In genomic region chr7:121247845-121248244, GRCm38 (mm10) we compare ENCODE assay signal across 24 mouse cellular contexts.
A peak's percentile ranks its signal among the peaks of the same experiment; 100 is the strongest.
DNase-seq lines count a peak whose midpoint lies in the region; ATAC-seq lines count a peak whose summit lies in the region.
"Had no signal": no experiment of that assay in that cellular context is flagged by ENCODE, and none has a peak within 500 bp of the region (broad histone marks: within the 10 kb centered on the region; RNA-seq: fewer than 3 reads in every experiment).

No protein-coding gene starts in this region.

- H3K27me3 ChIP-seq in midbrain, embryonic 14.5 days (ENCODE audit: control insufficient read depth, insufficient read depth, low read length) = no peaks in the 10 kb centered on the region
- H3K27me3 ChIP-seq in midbrain, embryonic 10.5 days (ENCODE audit: low read depth, poor library complexity, severe bottlenecking) = no peaks in the 10 kb centered on the region
- no peaks in the 10 kb centered on the region for H3K27me3 ChIP-seq in neural tube, embryonic 13.5 days
- no peaks in the 10 kb centered on the region for H3K27me3 ChIP-seq in neural tube, embryonic 15.5 days (replicated peaks)
- H3K27me3 ChIP-seq: embryonic facial prominence, embryonic 13.5 days; embryonic facial prominence, embryonic 15.5 days; forebrain, embryonic 13.5 days; forebrain, embryonic 15.5 days had no signal

- peak; percentile 9 for DNase-seq in midbrain, embryonic 14.5 days
- DNase-seq in midbrain, embryonic 10.5 days (ENCODE audit: low spot score) = no peak
- no peak for DNase-seq in neural tube, embryonic 10.5 days (ENCODE audit: extremely low spot score, low spot score)
- DNase-seq in brain, adult 2 months (ENCODE audit: low read depth, low spot score) = peak; percentile 66
- DNase-seq in urinary bladder, postnatal 4 days (ENCODE audit: low spot score in 2 of 2) = no peak
- no peak for DNase-seq in left cerebral cortex, postnatal 25 days (ENCODE audit: low spot score in 2 of 2)
- DNase-seq: adrenal gland, adult 8-10 months; adrenal gland, postnatal 14 days; adrenal gland, postnatal 36 days; cerebellum, adult 11 months; cerebellum, adult 18-20 months; cerebellum, adult 8-10 months; cerebellum, adult 9-11 months; cerebellum, postnatal 14 days; cerebellum, postnatal 36 days had no signal

- intact Hi-C loops in left cerebral cortex, postnatal 25 days (cut with DNase I) = no loop called here

- H3K27ac ChIP-seq in midbrain, embryonic 14.5 days (replicated peaks; ENCODE audit: low read depth, low read length) = no peak overlapping the region
- no peak overlapping the region for H3K27ac ChIP-seq in midbrain, embryonic 10.5 days (replicated peaks)
- peak overlapping the region; percentile 52; the same call in 1 of the 2 replicates for H3K27ac ChIP-seq in neural tube, embryonic 13.5 days (replicated peaks)
- H3K27ac ChIP-seq in neural tube, embryonic 15.5 days (replicated peaks) = no peak overlapping the region; the same call in 1 of the 2 replicates
- H3K27ac ChIP-seq: embryonic facial prominence, embryonic 13.5 days; embryonic facial prominence, embryonic 15.5 days; forebrain, embryonic 10.5 days; forebrain, embryonic 13.5 days; forebrain, embryonic 15.5 days had no signal

- H3K9ac ChIP-seq in midbrain, embryonic 14.5 days (replicated peaks; ENCODE audit: low read length) = no peak overlapping the region
- H3K9ac ChIP-seq in neural tube, embryonic 13.5 days = no peak overlapping the region
- no peak overlapping the region for H3K9ac ChIP-seq in neural tube, embryonic 15.5 days (replicated peaks)
- H3K9ac ChIP-seq: embryonic facial prominence, embryonic 13.5 days; embryonic facial prominence, embryonic 15.5 days; forebrain, embryonic 13.5 days; forebrain, embryonic 15.5 days had no signal

- no peaks in the 10 kb centered on the region for H3K36me3 ChIP-seq in midbrain, embryonic 14.5 days (ENCODE audit: control insufficient read depth, insufficient read depth, low read length)
- H3K36me3 ChIP-seq in midbrain, embryonic 10.5 days = no peaks in the 10 kb centered on the region
- no peaks in the 10 kb centered on the region for H3K36me3 ChIP-seq in neural tube, embryonic 13.5 days
- no peaks in the 10 kb centered on the region for H3K36me3 ChIP-seq in neural tube, embryonic 15.5 days
- H3K36me3 ChIP-seq: embryonic facial prominence, embryonic 13.5 days; embryonic facial prominence, embryonic 15.5 days; forebrain, embryonic 10.5 days; forebrain, embryonic 15.5 days had no signal

- H3K4me3 ChIP-seq in midbrain, embryonic 14.5 days (replicated peaks; ENCODE audit: low read depth, low read length) = no peak overlapping the region
- no peak overlapping the region for H3K4me3 ChIP-seq in midbrain, embryonic 10.5 days
- H3K4me3 ChIP-seq in neural tube, embryonic 13.5 days = no peak overlapping the region
- no peak overlapping the region for H3K4me3 ChIP-seq in neural tube, embryonic 15.5 days (replicated peaks)
- H3K4me3 ChIP-seq: embryonic facial prominence, embryonic 13.5 days; embryonic facial prominence, embryonic 15.5 days; erythroblast, embryonic 14.5 days; forebrain, embryonic 10.5 days; forebrain, embryonic 13.5 days; forebrain, embryonic 15.5 days had no signal

- H3K9me3 ChIP-seq in midbrain, embryonic 14.5 days (ENCODE audit: control insufficient read depth, low read length) = no peaks in the 10 kb centered on the region
- H3K9me3 ChIP-seq in midbrain, embryonic 10.5 days (replicated peaks) = no peaks in the 10 kb centered on the region
- H3K9me3 ChIP-seq in neural tube, embryonic 13.5 days = no peaks in the 10 kb centered on the region
- no peaks in the 10 kb centered on the region for H3K9me3 ChIP-seq in neural tube, embryonic 15.5 days (replicated peaks)
- H3K9me3 ChIP-seq: embryonic facial prominence, embryonic 13.5 days; embryonic facial prominence, embryonic 15.5 days; forebrain, embryonic 10.5 days; forebrain, embryonic 13.5 days; forebrain, embryonic 15.5 days had no signal

- H3K4me1 ChIP-seq in midbrain, embryonic 14.5 days (ENCODE audit: control insufficient read depth, insufficient read depth, low read length) = no peaks in the 10 kb centered on the region
- H3K4me1 ChIP-seq in midbrain, embryonic 10.5 days = no peaks in the 10 kb centered on the region
- peaks cover 7% of the 10 kb centered on the region; the same call in 1 of the 2 replicates for H3K4me1 ChIP-seq in neural tube, embryonic 13.5 days (replicated peaks)
- H3K4me1 ChIP-seq in neural tube, embryonic 15.5 days = no peaks in the 10 kb centered on the region
- H3K4me1 ChIP-seq: embryonic facial prominence, embryonic 13.5 days; embryonic facial prominence, embryonic 15.5 days; forebrain, embryonic 10.5 days; forebrain, embryonic 13.5 days; forebrain, embryonic 15.5 days had no signal

- no peak overlapping the region for H3K4me2 ChIP-seq in midbrain, embryonic 14.5 days (ENCODE audit: low read length)
- no peak overlapping the region for H3K4me2 ChIP-seq in neural tube, embryonic 13.5 days
- no peak overlapping the region for H3K4me2 ChIP-seq in neural tube, embryonic 15.5 days
- H3K4me2 ChIP-seq: embryonic facial prominence, embryonic 13.5 days; embryonic facial prominence, embryonic 15.5 days; forebrain, embryonic 13.5 days; forebrain, embryonic 15.5 days had no signal

- 79% methylated on average over 6 of the region's 6 CpGs for WGBS in midbrain, embryonic 14.5 days
- 83% methylated on average over 6 of the region's 6 CpGs for WGBS in midbrain, embryonic 10.5 days
- 79% methylated on average over 6 of the region's 6 CpGs for WGBS in neural tube, embryonic 13.5 days
- 52% methylated on average over 6 of the region's 6 CpGs for WGBS in neural tube, embryonic 15.5 days

- ATAC-seq in midbrain, embryonic 14.5 days (ENCODE audit: low FRiP score, low TSS enrichment) = no peak
- ATAC-seq in neural tube, embryonic 13.5 days (ENCODE audit: low read depth) = peak; percentile 36; the same call in 1 of the 2 replicates
- ATAC-seq in neural tube, embryonic 15.5 days (ENCODE audit: low FRiP score) = peak; percentile 50; the same call in 1 of the 2 replicates
- ATAC-seq: activated CD4-positive, CD25-positive, alpha-beta regulatory T cell, adult 4 months; forebrain, embryonic 13.5 days; forebrain, embryonic 15.5 days had no signal

Comparison
In these comparisons a context has a peak if more than half of its experiments do, and no peak if none do; other contexts are left out.
1. DNase-seq: peak in midbrain, embryonic 14.5 days (single experiment) and brain, adult 2 months (single experiment); none in midbrain, embryonic 10.5 days (single experiment), neural tube, embryonic 10.5 days (single experiment), urinary bladder, postnatal 4 days (0 of 2) and left cerebral cortex, postnatal 25 days (0 of 2).